Mouse (Mus musculus) spleen, postnatal 14 days (tissue): ENCODE results near the gene Kcns1.

Source experiments
- DNase-seq, 2 experiments: peaks; one replicate each; pipeline ENCODE4 v3.0.0; 2021 to 2022; ENCODE audit warnings: low spot score in 2 of 2

The Kcns1 gene

GRCm38 (mm10) chr2:164170326-164170725 is 587 bp downstream of the Kcns1 start:
- no peak for DNase-seq

- no peak for DNase-seq
These were observed 2.4 kb downstream of the Kcns1 start for GRCm38 (mm10) chr2:164168571-164168946.

GRCm38 (mm10) chr2:164167752-164168570 is 3.0 kb downstream of the Kcns1 start:
- DNase-seq, result no peak

GRCm38 (mm10) chr2:164164941-164165340 is 6.0 kb downstream of the Kcns1 start:
- no peak for DNase-seq

- DNase-seq, result no peak
These were observed 9.3 kb downstream of the Kcns1 start for GRCm38 (mm10) chr2:164161515-164162055.

- DNase-seq, result no peak
These were observed 12.1 kb downstream of the Kcns1 start for GRCm38 (mm10) chr2:164158838-164159237.

GRCm38 (mm10) chr2:164156158-164156557 is 14.8 kb downstream of the Kcns1 start:
- no peak for DNase-seq

- no peak for DNase-seq
These were observed 16.9 kb downstream of the Kcns1 start for GRCm38 (mm10) chr2:164154007-164154406.

- no peak for DNase-seq
These were observed 18.6 kb downstream of the Kcns1 start for GRCm38 (mm10) chr2:164152341-164152740.

GRCm38 (mm10) chr2:164150086-164150760 is 20.7 kb downstream of the Kcns1 start:
- DNase-seq, result no peak

GRCm38 (mm10) chr2:164146556-164146955 is 24.4 kb downstream of the Kcns1 start:
- DNase-seq, result no peak

GRCm38 (mm10) chr2:164144541-164144940 is 26.4 kb downstream of the Kcns1 start:
- DNase-seq, result no peak

GRCm38 (mm10) chr2:164144025-164144424 is 26.9 kb downstream of the Kcns1 start:
- no peak for DNase-seq

GRCm38 (mm10) chr2:164142021-164142420 is 28.9 kb downstream of the Kcns1 start:
- DNase-seq, result no peak

- DNase-seq, result no peak
These were observed 33.2 kb downstream of the Kcns1 start for GRCm38 (mm10) chr2:164137754-164138153.

GRCm38 (mm10) chr2:164136393-164136792 is 34.5 kb downstream of the Kcns1 start:
- DNase-seq, result no peak

- no peak for DNase-seq
These were observed 35.5 kb downstream of the Kcns1 start for GRCm38 (mm10) chr2:164135367-164135766.

GRCm38 (mm10) chr2:164134563-164134962 is 36.4 kb downstream of the Kcns1 start:
- no peak for DNase-seq

- no peak for DNase-seq
These were observed 39.3 kb downstream of the Kcns1 start for GRCm38 (mm10) chr2:164131586-164131985.

- no peak for DNase-seq
These were observed 42.1 kb downstream of the Kcns1 start for GRCm38 (mm10) chr2:164128576-164129411.

- DNase-seq, result no peak
These were observed 43.6 kb downstream of the Kcns1 start for GRCm38 (mm10) chr2:164127297-164127696.

- no peak for DNase-seq
These were observed 44.4 kb downstream of the Kcns1 start for GRCm38 (mm10) chr2:164126533-164126955.
